8 mouse cellular contexts compared by ENCODE assay signal in the genomic region with DNA sequence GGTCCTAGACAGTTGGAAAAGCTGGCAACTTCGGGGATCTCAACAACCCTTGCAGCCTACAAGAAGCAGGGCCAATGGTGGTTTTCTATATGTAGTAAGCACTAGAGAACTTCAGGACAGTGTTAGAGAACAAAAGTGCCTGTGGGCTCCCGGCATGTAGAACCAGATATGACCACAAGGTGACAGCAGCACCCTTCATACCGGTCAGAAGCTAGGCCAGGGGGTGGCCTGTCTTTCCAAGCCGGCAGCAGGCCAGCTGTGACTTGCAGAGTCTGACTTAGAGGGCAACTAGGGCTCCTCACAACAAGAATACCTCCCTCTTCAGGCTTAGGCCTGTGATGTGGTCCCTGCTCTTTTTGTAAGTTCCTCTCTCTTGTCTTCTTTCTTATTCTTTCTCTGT. TPM values are rescaled to one million over a fixed set of nuclear protein-coding genes. Genes with fewer than 3 reads are reported as not detected.
DNase-seq lines count a peak whose midpoint lies in the region; ATAC-seq and TF ChIP-seq lines count a peak whose summit lies in the region.

No protein-coding gene starts in this region.

- TF ChIP-seq EP300 in stomach, postnatal 0 days (optimal IDR thresholded peaks at IDR 0.05): no peak

- peak; percentile 90 for DNase-seq in embryonic facial prominence, embryonic 14.5 days (ENCODE audit: low spot score)
- DNase-seq in heart, adult 8-10 months (ENCODE audit: low spot score): peak; percentile 55
- peak; percentile 72 to 79 for DNase-seq in kidney, adult 8-10 months
- peak; percentile 86 for DNase-seq in limb, embryonic 11.5 days (ENCODE audit: low spot score)
- DNase-seq in neural tube, embryonic 11.5 days (ENCODE audit: low spot score): peak; percentile 87
- peak; percentile 76 for DNase-seq in stomach, postnatal 0 days (ENCODE audit: low spot score)

- no peaks in the 10 kb centered on the region for H3K27me3 ChIP-seq in embryonic facial prominence, embryonic 14.5 days (replicated peaks; ENCODE audit: control insufficient read depth, insufficient read depth, low read length)
- no peaks in the 10 kb centered on the region for H3K27me3 ChIP-seq in limb, embryonic 11.5 days (ENCODE audit: control insufficient read depth, insufficient read depth, low read length)
- H3K27me3 ChIP-seq in neural tube, embryonic 11.5 days (ENCODE audit: control insufficient read depth, insufficient read depth, low read length): no peaks in the 10 kb centered on the region
- H3K27me3 ChIP-seq in stomach, postnatal 0 days (ENCODE audit: control insufficient read depth, insufficient read depth, low read length): no peaks in the 10 kb centered on the region

- no peaks in the 10 kb centered on the region for H3K4me1 ChIP-seq in bone marrow, adult 2 months (ENCODE audit: control insufficient read depth, insufficient read depth, low read length)
- H3K4me1 ChIP-seq in embryonic facial prominence, embryonic 14.5 days (ENCODE audit: control insufficient read depth, insufficient read depth, low read length): peaks cover 18% of the 10 kb centered on the region
- no peaks in the 10 kb centered on the region for H3K4me1 ChIP-seq in limb, embryonic 11.5 days (ENCODE audit: control insufficient read depth, insufficient read depth, low read length)
- H3K4me1 ChIP-seq in neural tube, embryonic 11.5 days (ENCODE audit: control insufficient read depth, insufficient read depth, low read length): peaks cover 8% of the 10 kb centered on the region; the same call in 1 of the 2 replicates
- H3K4me1 ChIP-seq in stomach, postnatal 0 days (replicated peaks; ENCODE audit: control insufficient read depth, insufficient read depth): no peaks in the 10 kb centered on the region

- no peak for TF ChIP-seq POLR2A in bone marrow, adult 2 months (IDR thresholded peaks at IDR 0.05; ENCODE audit: borderline replicate concordance, control insufficient read depth, low read depth, low read length)

- no peaks in the 10 kb centered on the region for H3K36me3 ChIP-seq in embryonic facial prominence, embryonic 14.5 days (ENCODE audit: control insufficient read depth, insufficient read depth, low read length)
- no peaks in the 10 kb centered on the region for H3K36me3 ChIP-seq in limb, embryonic 11.5 days (ENCODE audit: control insufficient read depth, insufficient read depth, low read length)
- H3K36me3 ChIP-seq in neural tube, embryonic 11.5 days (ENCODE audit: control insufficient read depth, insufficient read depth, low read length): no peaks in the 10 kb centered on the region
- H3K36me3 ChIP-seq in stomach, postnatal 0 days (ENCODE audit: control insufficient read depth, insufficient read depth, low read length): no peaks in the 10 kb centered on the region

- TF ChIP-seq CTCF in bone marrow, adult 2 months (IDR thresholded peaks at IDR 0.05; ENCODE audit: control insufficient read depth, insufficient read depth, low read length): peak; percentile 75
- peak; percentile 97 for TF ChIP-seq CTCF in stomach, postnatal 0 days (IDR thresholded peaks at IDR 0.05; ENCODE audit: low read depth)

- H3K9ac ChIP-seq in embryonic facial prominence, embryonic 14.5 days (ENCODE audit: low read depth, low read length): no peak overlapping the region
- no peak overlapping the region for H3K9ac ChIP-seq in limb, embryonic 11.5 days (ENCODE audit: low read length)
- peak overlapping the region; percentile 15; the same call in 1 of the 2 replicates for H3K9ac ChIP-seq in neural tube, embryonic 11.5 days (ENCODE audit: low read length)
- no peak overlapping the region for H3K9ac ChIP-seq in stomach, postnatal 0 days (ENCODE audit: low read length)

- no peaks in the 10 kb centered on the region for H3K9me3 ChIP-seq in embryonic facial prominence, embryonic 14.5 days (ENCODE audit: control insufficient read depth, low read length)
- H3K9me3 ChIP-seq in limb, embryonic 11.5 days (ENCODE audit: control insufficient read depth, low read length): no peaks in the 10 kb centered on the region
- H3K9me3 ChIP-seq in neural tube, embryonic 11.5 days (ENCODE audit: control insufficient read depth, low read length): no peaks in the 10 kb centered on the region
- no peaks in the 10 kb centered on the region for H3K9me3 ChIP-seq in stomach, postnatal 0 days (ENCODE audit: control insufficient read depth, low read length)

- WGBS in bone marrow, adult 2 months: 5% methylated on average over 4 of the region's 4 CpGs
- WGBS in embryonic facial prominence, embryonic 14.5 days: 0% methylated on average over 4 of the region's 4 CpGs
- 3% methylated on average over 4 of the region's 4 CpGs for WGBS in limb, embryonic 11.5 days
- 5% methylated on average over 4 of the region's 4 CpGs for WGBS in neural tube, embryonic 11.5 days
- WGBS in stomach, postnatal 0 days: 1% methylated on average over 4 of the region's 4 CpGs

- no peak overlapping the region for H3K4me3 ChIP-seq in bone marrow, adult 2 months (replicated peaks; ENCODE audit: control insufficient read depth, low read depth, low read length)
- H3K4me3 ChIP-seq in embryonic facial prominence, embryonic 14.5 days (ENCODE audit: low read depth, low read length): no peak overlapping the region
- no peak overlapping the region for H3K4me3 ChIP-seq in limb, embryonic 11.5 days (ENCODE audit: low read depth, low read length)
- no peak overlapping the region for H3K4me3 ChIP-seq in neural tube, embryonic 11.5 days (ENCODE audit: low read depth, low read length)
- H3K4me3 ChIP-seq in stomach, postnatal 0 days (ENCODE audit: low read depth, low read length): no peak overlapping the region

- no peak overlapping the region for H3K27ac ChIP-seq in bone marrow, adult 2 months (ENCODE audit: control insufficient read depth, insufficient read depth, low read depth, low read length, poor library complexity)
- no peak overlapping the region; the same call in 1 of the 2 replicates for H3K27ac ChIP-seq in embryonic facial prominence, embryonic 14.5 days (replicated peaks; ENCODE audit: low read depth, low read length)
- H3K27ac ChIP-seq in limb, embryonic 11.5 days (replicated peaks; ENCODE audit: low read depth, low read length): no peak overlapping the region
- no peak overlapping the region for H3K27ac ChIP-seq in neural tube, embryonic 11.5 days (ENCODE audit: low read depth, low read length)
- no peak overlapping the region for H3K27ac ChIP-seq in stomach, postnatal 0 days (replicated peaks)

- peak; percentile 95 for ATAC-seq in CD4-positive, CD25-positive, alpha-beta regulatory T cell, adult 4 months
- peak; percentile 88 for ATAC-seq in embryonic facial prominence, embryonic 14.5 days (ENCODE audit: low read depth)
- peak; percentile 65; the same call in 1 of the 2 replicates for ATAC-seq in limb, embryonic 11.5 days (ENCODE audit: insufficient number of reproducible peaks, low FRiP score, low TSS enrichment, low read depth)
- ATAC-seq in neural tube, embryonic 11.5 days (ENCODE audit: insufficient read depth, low FRiP score, low TSS enrichment): peak; percentile 61; the same call in 1 of the 2 replicates
- ATAC-seq in stomach, postnatal 0 days (ENCODE audit: low FRiP score, low TSS enrichment): peak; percentile 65

- H3K4me2 ChIP-seq in embryonic facial prominence, embryonic 14.5 days (ENCODE audit: low read depth, low read length): no peak overlapping the region
- no peak overlapping the region for H3K4me2 ChIP-seq in limb, embryonic 11.5 days (ENCODE audit: low read depth, severe bottlenecking)
- H3K4me2 ChIP-seq in neural tube, embryonic 11.5 days (ENCODE audit: low read depth): no peak overlapping the region
- no peak overlapping the region for H3K4me2 ChIP-seq in stomach, postnatal 0 days (replicated peaks; ENCODE audit: low read depth)

RNA-seq across cellular contexts. Expression of gene Fbrsl1, which starts 45.5 kb away (rescaled TPM):
- 1 to 10 TPM; 4.2 to 7.2 TPM for polyA plus RNA-seq in CD4-positive, CD25-positive, alpha-beta regulatory T cell, adult 4 months (2017; shearing (Covaris generic))
- 9.8 and 25.6 TPM in 2 replicates for polyA plus RNA-seq in bone marrow, adult 2 months (2011; ENCODE audit: insufficient read depth, insufficient read length, low replicate concordance, missing spikeins)
- polyA plus RNA-seq in embryonic facial prominence, embryonic 14.5 days (2014; fragmentation: Nextera tagmentation; extraction: Ambion mirVana): 14.6 and 14.7 TPM in 2 replicates
- 10 to 100 TPM; 44.1 to 53.9 (median 46.1) TPM for total RNA-seq in heart, adult 8-10 months (2022)
- 23.3 and 23.9 TPM in 2 replicates for polyA plus RNA-seq in limb, embryonic 11.5 days (2014; fragmentation: Nextera tagmentation; extraction: Ambion mirVana)
- 22.2 and 25.4 TPM in 2 replicates for polyA plus RNA-seq in neural tube, embryonic 11.5 days (2014; fragmentation: Nextera tagmentation; extraction: Ambion mirVana)
- 6.2 and 6.4 TPM in 2 replicates for polyA plus RNA-seq in stomach, postnatal 0 days (2015; fragmentation: Nextera tagmentation; extraction: Ambion mirVana)

RNA-seq across cellular contexts. Expression of gene Galnt9, which starts 50.4 kb away (rescaled TPM):
- polyA plus RNA-seq in CD4-positive, CD25-positive, alpha-beta regulatory T cell, adult 4 months (2017; shearing (Covaris generic)): 1 to 10 TPM; 4.0 to 7.2 TPM
- not detected in 2 replicates for polyA plus RNA-seq in bone marrow, adult 2 months (2011; ENCODE audit: insufficient read depth, insufficient read length, low replicate concordance, missing spikeins)
- polyA plus RNA-seq in embryonic facial prominence, embryonic 14.5 days (2014; fragmentation: Nextera tagmentation; extraction: Ambion mirVana): 1.6 and 2.5 TPM in 2 replicates
- not detected for total RNA-seq in heart, adult 8-10 months (2022)
- polyA plus RNA-seq in limb, embryonic 11.5 days (2014; fragmentation: Nextera tagmentation; extraction: Ambion mirVana): not detected in 2 replicates
- polyA plus RNA-seq in neural tube, embryonic 11.5 days (2014; fragmentation: Nextera tagmentation; extraction: Ambion mirVana): 5.0 and 5.6 TPM in 2 replicates
- polyA plus RNA-seq in stomach, postnatal 0 days (2015; fragmentation: Nextera tagmentation; extraction: Ambion mirVana): 0.18 and 0.29 TPM in 2 replicates
